Comparison of ENCODE assay signal across 7 mouse cellular contexts in genomic region chr10:117899410-117899935, GRCm38 (mm10). TPM values are rescaled to one million over a fixed set of nuclear protein-coding genes. Genes with fewer than 3 reads are reported as not detected.
A peak's percentile ranks its signal among the peaks of the same experiment; 100 is the strongest.
DNase-seq lines count a peak whose midpoint lies in the region; ATAC-seq lines count a peak whose summit lies in the region.

No protein-coding gene starts in this region.

- 0 out of 2 replicates have a peak overlapping the region, but pooled peaks have one; percentile 19 for H3K27ac ChIP-seq in embryonic facial prominence, embryonic 10.5 days (replicated peaks)
- H3K27ac ChIP-seq in kidney, embryonic 16.5 days (ENCODE audit: low read length), result 0 out of 2 replicates have a peak overlapping the region, but pooled peaks have one; percentile 6
- no peak overlapping the region for H3K27ac ChIP-seq in midbrain, embryonic 11.5 days (ENCODE audit: low read depth, low read length)

- no peak for ATAC-seq in kidney, embryonic 16.5 days (ENCODE audit: low FRiP score, low TSS enrichment)
- no peak for ATAC-seq in midbrain, embryonic 11.5 days (ENCODE audit: low FRiP score)

- peaks cover 22% of the 10 kb centered on the region for H3K4me1 ChIP-seq in embryonic facial prominence, embryonic 10.5 days
- peaks cover 5% of the 10 kb centered on the region for H3K4me1 ChIP-seq in kidney, embryonic 16.5 days (ENCODE audit: insufficient read depth, low read length)
- no peaks in the 10 kb centered on the region for H3K4me1 ChIP-seq in midbrain, embryonic 11.5 days (ENCODE audit: control insufficient read depth, insufficient read depth, low read length)

- 0 out of 2 replicates have a peak overlapping the region, but pooled peaks have one; percentile 30 for H3K4me2 ChIP-seq in kidney, embryonic 16.5 days (replicated peaks; ENCODE audit: low read depth, low read length)
- no peak overlapping the region for H3K4me2 ChIP-seq in midbrain, embryonic 11.5 days

- peak; percentile 18 for DNase-seq in adrenal gland, postnatal 14 days
- no peak for DNase-seq in embryonic facial prominence, embryonic 10.5 days (ENCODE audit: low spot score)
- DNase-seq in lung, postnatal 36 days, result peak; percentile 62
- no peak for DNase-seq in cerebellum, adult 9-11 months
- no peak for DNase-seq in cerebellum, adult 11-12 months
- DNase-seq in midbrain, embryonic 11.5 days (ENCODE audit: low spot score, missing footprints), result no peak

- no peaks in the 10 kb centered on the region for H3K27me3 ChIP-seq in embryonic facial prominence, embryonic 10.5 days (replicated peaks; ENCODE audit: low read depth, poor library complexity, severe bottlenecking)
- no peaks in the 10 kb centered on the region for H3K27me3 ChIP-seq in kidney, embryonic 16.5 days (ENCODE audit: insufficient read depth, low read length)
- H3K27me3 ChIP-seq in midbrain, embryonic 11.5 days (ENCODE audit: control insufficient read depth, insufficient read depth, low read length), result no peaks in the 10 kb centered on the region

- no peak overlapping the region for H3K4me3 ChIP-seq in embryonic facial prominence, embryonic 10.5 days
- H3K4me3 ChIP-seq in kidney, embryonic 16.5 days (ENCODE audit: low read length), result no peak overlapping the region
- no peak overlapping the region for H3K4me3 ChIP-seq in midbrain, embryonic 11.5 days (ENCODE audit: low read depth, low read length)

- peak overlapping the region; percentile 40; the same call in 1 of the 2 replicates for H3K9ac ChIP-seq in kidney, embryonic 16.5 days (replicated peaks; ENCODE audit: low read length)
- no peak overlapping the region for H3K9ac ChIP-seq in midbrain, embryonic 11.5 days (ENCODE audit: low read length)

- no peaks in the 10 kb centered on the region for H3K9me3 ChIP-seq in embryonic facial prominence, embryonic 10.5 days
- H3K9me3 ChIP-seq in kidney, embryonic 16.5 days (ENCODE audit: low read length), result no peaks in the 10 kb centered on the region
- no peaks in the 10 kb centered on the region for H3K9me3 ChIP-seq in midbrain, embryonic 11.5 days (ENCODE audit: control insufficient read depth, low read length)

- no peaks in the 10 kb centered on the region for H3K36me3 ChIP-seq in embryonic facial prominence, embryonic 10.5 days (replicated peaks)
- no peaks in the 10 kb centered on the region for H3K36me3 ChIP-seq in kidney, embryonic 16.5 days (ENCODE audit: insufficient read depth, low read length)
- H3K36me3 ChIP-seq in midbrain, embryonic 11.5 days (ENCODE audit: control insufficient read depth, insufficient read depth, low read length), result no peaks in the 10 kb centered on the region

- WGBS in embryonic facial prominence, embryonic 10.5 days, result 62% methylated on average over 13 of the region's 13 CpGs
- WGBS in kidney, embryonic 16.5 days, result 44% methylated on average over 13 of the region's 13 CpGs
- WGBS in midbrain, embryonic 11.5 days, result 76% methylated on average over 13 of the region's 13 CpGs

RNA-seq across cellular contexts. Expression of gene Rap1b, which starts 53.6 kb away (rescaled TPM):
- total RNA-seq in adrenal gland, postnatal 14 days (2021), result 126 and 130 TPM in 2 replicates
- 125 and 135 TPM in 2 replicates for polyA plus RNA-seq in embryonic facial prominence, embryonic 10.5 days (2016; fragmentation: Nextera tagmentation; extraction: Ambion mirVana)
- polyA plus RNA-seq in kidney, embryonic 16.5 days (2015; fragmentation: Nextera tagmentation; extraction: Ambion mirVana), result 166 and 185 TPM in 2 replicates
- 172 and 178 TPM in 2 replicates for polyA plus RNA-seq in midbrain, embryonic 11.5 days (2014; fragmentation: Nextera tagmentation; extraction: Ambion mirVana)

Comparison
In these comparisons a context has a peak if more than half of its experiments do, and no peak if none do; other contexts are left out.
1. DNase-seq: peak in adrenal gland, postnatal 14 days (single experiment) and lung, postnatal 36 days (single experiment); none in embryonic facial prominence, embryonic 10.5 days (single experiment), cerebellum, adult 9-11 months (single experiment), cerebellum, adult 11-12 months (single experiment) and midbrain, embryonic 11.5 days (single experiment).